Mouse (Mus musculus) myocyte (in vitro differentiated cells): ENCODE measurements at regions not wholly inside any gene's neighbourhood (a gene's known extent, or its start where the extent isn't known, plus 50 kb on each side); places are given as distances from the start of the nearest gene placed in this dataset.
"Not testable (repeated sequence)": the region's sequence is repeated elsewhere in the genome, so short reads cannot be mapped to it uniquely, and the experiment has no call there.

Experiments used
- H3K27me3 ChIP-seq: one replicate; pipeline ENCODE4 v1.6.1; 2011; ENCODE audit not compliant: control insufficient read depth, insufficient read depth, insufficient read length
- H3K36me3 ChIP-seq: one replicate; pipeline ENCODE4 v1.6.1; 2011; ENCODE audit not compliant: control insufficient read depth, insufficient read depth
- H3K4me2 ChIP-seq: one replicate; pipeline ENCODE4 v1.6.1; 2011; ENCODE audit warnings: low read depth, control low read depth
- H3K4me3 ChIP-seq: one replicate; pipeline ENCODE4 v1.5.1; 2011; ENCODE audit warnings: mild to moderate bottlenecking, control low read depth, moderate library complexity
- H3K79me2 ChIP-seq: one replicate; pipeline ENCODE4 v1.6.1; 2011; ENCODE audit not compliant: control insufficient read depth, insufficient read depth
- H3ac ChIP-seq: one replicate; pipeline ENCODE4 v1.6.1; 2011; ENCODE audit not compliant: control insufficient read depth, insufficient read length
- CEBPB ChIP-seq: IDR thresholded peaks from 2 replicates; pipeline ENCODE4 v1.6.1; 2011; ENCODE audit warnings: mild to moderate bottlenecking, moderate library complexity; ENCODE audit not compliant: poor library complexity, insufficient read depth, severe bottlenecking
- E2F4 ChIP-seq: IDR thresholded peaks from one replicate; pipeline ENCODE4 v1.6.1; 2011; ENCODE audit warnings: mild to moderate bottlenecking, control low read depth, moderate library complexity; ENCODE audit not compliant: insufficient read depth
- MAX ChIP-seq: IDR thresholded peaks from one replicate; pipeline ENCODE4 v1.6.1; 2011; ENCODE audit warnings: low read depth, mild to moderate bottlenecking, control low read depth
- MYOD1 ChIP-seq, 3 experiments: IDR thresholded peaks; one replicate each; pipeline ENCODE4 v1.6.1; 2011; ENCODE audit warnings: control low read depth in 2 of 3, low read depth in 2 of 3, mild to moderate bottlenecking in 2 of 3, moderate library complexity in 1 of 3; ENCODE audit not compliant: insufficient read length in 2 of 3, control insufficient read depth in 1 of 3
- MYOG ChIP-seq, 3 experiments: IDR thresholded peaks; one replicate each; pipeline ENCODE4 v1.6.1; 2011; ENCODE audit warnings: control low read depth in 2 of 3, low read depth in 2 of 3, mild to moderate bottlenecking in 2 of 3; ENCODE audit not compliant: insufficient read length in 2 of 3, control insufficient read depth in 1 of 3, insufficient read depth in 1 of 3
- POLR2A ChIP-seq: IDR thresholded peaks from one replicate; pipeline ENCODE4 v1.6.1; 2011; ENCODE audit warnings: low read depth, mild to moderate bottlenecking, control low read depth, moderate library complexity; ENCODE audit not compliant: insufficient read length
- POLR2AphosphoS2 ChIP-seq: IDR thresholded peaks from one replicate; pipeline ENCODE4 v1.6.1; 2011; ENCODE audit warnings: low read depth, control low read depth; ENCODE audit not compliant: insufficient read length
- REST ChIP-seq: IDR thresholded peaks from one replicate; pipeline ENCODE4 v1.6.1; 2011; ENCODE audit warnings: mild to moderate bottlenecking, control low read depth, moderate library complexity; ENCODE audit not compliant: insufficient read depth, insufficient read length
- SRF ChIP-seq: IDR thresholded peaks from one replicate; pipeline ENCODE4 v1.6.1; 2011; ENCODE audit warnings: low read depth; ENCODE audit not compliant: control insufficient read depth, insufficient read length
- TCF12 ChIP-seq: IDR thresholded peaks from one replicate; pipeline ENCODE4 v1.6.1; 2011; ENCODE audit warnings: mild to moderate bottlenecking, control low read depth; ENCODE audit not compliant: poor library complexity, insufficient read depth, severe bottlenecking
- TCF3 ChIP-seq: IDR thresholded peaks from one replicate; pipeline ENCODE4 v1.6.1; 2011; ENCODE audit warnings: low read depth, control low read depth; ENCODE audit not compliant: insufficient read length
- USF1 ChIP-seq: IDR thresholded peaks from one replicate; pipeline ENCODE4 v1.6.1; 2011; ENCODE audit warnings: low read depth, mild to moderate bottlenecking, control low read depth, moderate library complexity

DNA sequence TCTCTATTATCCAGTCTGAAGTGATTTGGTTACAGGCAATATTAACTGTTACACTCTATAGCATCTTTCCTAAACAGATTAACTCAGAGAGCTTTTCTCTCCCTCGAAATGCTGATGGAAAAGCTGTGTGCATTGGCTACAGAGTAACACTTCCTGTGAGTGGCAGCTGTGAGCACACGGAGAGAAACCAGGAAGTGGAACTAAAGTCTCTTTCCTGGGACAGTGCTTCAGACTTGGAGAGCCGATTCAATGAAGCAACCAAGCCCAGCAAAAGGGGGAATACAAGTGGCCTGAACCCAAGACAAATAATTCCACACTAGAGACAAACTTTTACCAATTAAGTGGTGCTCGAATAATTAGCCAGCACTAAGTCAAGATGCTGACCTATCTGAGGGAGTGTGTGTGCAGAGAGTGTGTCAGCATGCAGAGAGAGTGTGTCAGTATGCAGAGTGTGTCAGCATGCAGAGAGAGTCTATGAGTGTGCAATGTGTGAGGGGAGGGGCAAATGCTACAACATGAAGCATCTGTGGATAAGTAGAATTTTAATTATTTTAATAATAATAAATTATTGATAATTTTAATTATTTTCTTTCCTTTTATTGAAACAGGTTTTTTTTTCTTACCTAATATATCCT lies 74.9 kb upstream of the 1110032F04Rik start:
- no peaks in the 10 kb centered on the region for H3K36me3 ChIP-seq

GRCm38 (mm10) chr3:68795641-68796040 lies 73.7 kb upstream of the 1110032F04Rik start:
- H3K4me3 ChIP-seq: no peak overlapping the region
- TF ChIP-seq TCF3: no peak
- no peak for TF ChIP-seq MAX
- no peak for TF ChIP-seq POLR2A
- TF ChIP-seq E2F4: no peak
- TF ChIP-seq MYOD1 (IDR thresholded peaks at IDR 0.05; ENCODE audit: control insufficient read depth in 1 of 3, insufficient read length in 2 of 3, low read depth in 2 of 3): no peak
- no peak for TF ChIP-seq MYOG (IDR thresholded peaks at IDR 0.05; ENCODE audit: control insufficient read depth in 1 of 3, insufficient read depth in 1 of 3, insufficient read length in 2 of 3, low read depth in 2 of 3)
- no peak for TF ChIP-seq SRF
- no peaks in the 10 kb centered on the region for H3K27me3 ChIP-seq
- no peaks in the 10 kb centered on the region for H3K79me2 ChIP-seq
- H3K36me3 ChIP-seq: no peaks in the 10 kb centered on the region
- H3K4me2 ChIP-seq: no peak overlapping the region
- H3ac ChIP-seq: no peak overlapping the region

More for the DNA sequence above, 74.9 kb upstream of the 1110032F04Rik start:
- Histone ChIP-seq H3K27me3 (no peaks in the 10 kb centered on the region), H3K4me2 (no peak overlapping the region), H3K79me2 (no peaks in the 10 kb centered on the region), H3K4me3 (no peak overlapping the region), H3ac (no peak overlapping the region)
- TF ChIP-seq POLR2A (no peak), MAX (no peak), REST (no peak), SRF (no peak), MYOD1 (IDR thresholded peaks at IDR 0.05; ENCODE audit: control insufficient read depth in 1 of 3, insufficient read length in 2 of 3, low read depth in 2 of 3) (no peak), POLR2AphosphoS2 (no peak), USF1 (no peak), E2F4 (no peak), TCF12 (no peak), CEBPB (no peak), TCF3 (no peak), MYOG (IDR thresholded peaks at IDR 0.05; ENCODE audit: control insufficient read depth in 1 of 3, insufficient read depth in 1 of 3, insufficient read length in 2 of 3, low read depth in 2 of 3) (no peak)

DNA sequence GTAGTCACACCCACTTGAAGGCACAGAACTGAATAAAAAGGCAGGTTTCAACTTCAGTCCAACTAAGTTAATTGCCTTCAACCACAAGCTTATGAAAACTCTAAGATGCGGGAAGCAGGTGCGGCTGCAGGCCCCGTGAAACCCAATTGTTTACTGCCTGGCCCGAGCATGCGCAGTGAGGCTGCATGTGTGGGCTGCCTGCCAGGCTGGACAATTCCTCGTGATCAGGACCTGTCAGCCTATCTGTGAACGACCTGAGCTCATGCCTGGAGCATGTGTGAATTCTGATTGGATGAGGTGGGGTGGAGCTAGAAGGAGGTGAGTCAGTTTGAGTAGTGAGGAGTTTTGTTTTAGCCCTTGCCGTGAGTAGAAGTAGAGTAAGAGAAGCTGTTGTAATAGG lies 71.0 kb upstream of the 1110032F04Rik start:
- not testable (repeated sequence) for H3K36me3 ChIP-seq, H3K4me2 ChIP-seq, H3K79me2 ChIP-seq, H3K4me3 ChIP-seq, H3K27me3 ChIP-seq, H3ac ChIP-seq

- no peak for TF ChIP-seq USF1
- no peak for TF ChIP-seq SRF
- TF ChIP-seq MAX: no peak
- TF ChIP-seq POLR2AphosphoS2: no peak
- no peak for TF ChIP-seq REST
- no peak for TF ChIP-seq TCF3
- TF ChIP-seq MYOD1 (IDR thresholded peaks at IDR 0.05; ENCODE audit: control insufficient read depth in 1 of 3, insufficient read length in 2 of 3, low read depth in 2 of 3): no peak
- no peak for TF ChIP-seq E2F4
- TF ChIP-seq CEBPB: no peak
- no peak for TF ChIP-seq POLR2A
- TF ChIP-seq MYOG (IDR thresholded peaks at IDR 0.05; ENCODE audit: control insufficient read depth in 1 of 3, insufficient read depth in 1 of 3, insufficient read length in 2 of 3, low read depth in 2 of 3): no peak
- TF ChIP-seq TCF12: no peak
- Histone ChIP-seq H3ac (no peak overlapping the region), H3K79me2 (no peaks in the 10 kb centered on the region), H3K4me3 (no peak overlapping the region), H3K27me3 (no peaks in the 10 kb centered on the region), H3K4me2 (no peak overlapping the region), H3K36me3 (no peaks in the 10 kb centered on the region)
Observed at GRCm38 (mm10) chr3:68808866-68809265, 60.5 kb upstream of the 1110032F04Rik start.

DNA sequence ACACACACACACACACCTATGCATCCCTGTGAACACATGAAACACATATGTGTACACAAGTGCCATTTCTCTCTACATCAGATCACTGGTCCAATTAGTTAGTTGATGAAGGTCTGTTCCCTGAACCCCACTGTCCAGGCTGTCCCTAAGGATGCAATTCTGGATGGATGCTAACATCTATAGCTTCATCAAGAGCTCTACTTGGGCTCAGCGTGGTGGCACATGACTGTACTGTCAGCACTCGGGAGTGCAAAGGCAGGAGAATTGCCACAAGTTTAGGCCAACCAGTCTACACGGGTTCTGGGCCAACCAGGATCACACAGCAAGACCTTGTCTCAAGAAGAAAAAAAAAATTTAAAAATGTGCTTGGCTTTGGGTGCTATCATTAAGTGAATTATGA lies 55.9 kb upstream of the 1110032F04Rik start:
- Histone ChIP-seq H3K4me3 (no peak overlapping the region), H3K79me2 (no peaks in the 10 kb centered on the region), H3K36me3 (no peaks in the 10 kb centered on the region), H3K4me2 (no peak overlapping the region), H3ac (no peak overlapping the region), H3K27me3 (no peaks in the 10 kb centered on the region)
- TF ChIP-seq E2F4 (no peak), REST (no peak), POLR2AphosphoS2 (no peak)
